Mouse (Mus musculus) cortical plate, adult 2 months (tissue): ENCODE measurements around the gene Map4k1.

ENCODE experiments used
- CTCF ChIP-seq: fragments of 200-500 bp; IDR thresholded peaks from 2 replicates; pipeline ENCODE4 v1.5.1; 2011; ENCODE audit warnings: mild to moderate bottlenecking, control low read depth, low read length; ENCODE audit not compliant: insufficient read depth; ENCODE audit errors: extremely low read depth
- POLR2A ChIP-seq: fragments of 200-500 bp; IDR thresholded peaks from 2 replicates; pipeline ENCODE4 v1.6.1; 2011; ENCODE audit warnings: mild to moderate bottlenecking, low read length, control low read depth; ENCODE audit not compliant: insufficient read depth; ENCODE audit errors: extremely low read depth

DNA sequence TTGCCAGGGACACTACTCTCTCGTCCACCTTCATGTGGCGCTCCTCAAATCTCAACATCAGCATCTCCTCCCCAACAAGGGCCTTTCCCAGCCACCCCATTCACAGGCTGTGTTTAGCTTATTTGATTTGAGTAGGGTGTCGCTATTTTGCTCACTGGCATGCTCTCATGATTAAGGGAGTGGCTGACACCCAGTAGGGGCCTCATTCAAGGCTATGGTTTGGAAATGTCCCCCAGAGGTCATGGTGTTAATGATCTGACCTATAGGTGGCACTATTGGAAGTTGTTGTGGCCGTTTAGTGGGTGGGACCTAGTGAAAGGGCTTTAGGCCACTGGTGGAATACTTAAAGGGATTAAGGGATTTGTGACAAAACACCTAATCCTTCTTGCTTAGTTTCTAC lies 45.0 kb downstream of the Map4k1 start:
- no peak for TF ChIP-seq CTCF
- TF ChIP-seq POLR2A: no peak
